Mouse (Mus musculus) thymus, postnatal 10 days (tissue): ENCODE measurements around the gene Ephb1.

Experiments used
- DNase-seq, 2 experiments: peaks; one replicate each; pipeline ENCODE4 v3.0.0; 2021; ENCODE audit warnings: low spot score in 2 of 2

The Ephb1 gene

GRCm38 (mm10) chr9:102305432-102306100, 48.9 kb downstream of the Ephb1 start:
- DNase-seq, result no peak

DNA sequence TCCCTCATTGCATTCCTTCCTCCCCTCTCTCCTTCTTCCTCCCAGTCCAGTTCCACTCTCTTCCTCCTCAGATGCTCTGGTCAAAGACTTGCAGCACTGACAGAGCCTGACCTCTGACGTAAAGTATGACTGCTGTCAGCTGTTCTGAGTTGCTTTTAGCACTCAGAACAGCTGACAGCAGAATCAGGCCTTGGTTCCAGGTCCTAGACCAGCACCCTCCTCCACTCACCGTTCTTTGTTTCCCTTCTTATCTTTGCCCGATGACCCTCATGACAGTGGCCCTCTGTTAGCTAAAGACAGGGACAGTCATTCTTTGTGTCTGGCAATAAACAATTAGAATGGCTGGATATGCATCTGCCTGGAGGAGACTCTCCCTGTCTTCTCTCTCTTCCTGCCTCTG, 49.7 kb downstream of the Ephb1 start:
- no peak for DNase-seq

GRCm38 (mm10) chr9:102303882-102304281, 50.6 kb downstream of the Ephb1 start:
- DNase-seq, result no peak

GRCm38 (mm10) chr9:102300985-102301384, 53.5 kb downstream of the Ephb1 start:
- no peak for DNase-seq

- no peak for DNase-seq
Measured at GRCm38 (mm10) chr9:102298741-102299140, 55.8 kb downstream of the Ephb1 start.

DNA sequence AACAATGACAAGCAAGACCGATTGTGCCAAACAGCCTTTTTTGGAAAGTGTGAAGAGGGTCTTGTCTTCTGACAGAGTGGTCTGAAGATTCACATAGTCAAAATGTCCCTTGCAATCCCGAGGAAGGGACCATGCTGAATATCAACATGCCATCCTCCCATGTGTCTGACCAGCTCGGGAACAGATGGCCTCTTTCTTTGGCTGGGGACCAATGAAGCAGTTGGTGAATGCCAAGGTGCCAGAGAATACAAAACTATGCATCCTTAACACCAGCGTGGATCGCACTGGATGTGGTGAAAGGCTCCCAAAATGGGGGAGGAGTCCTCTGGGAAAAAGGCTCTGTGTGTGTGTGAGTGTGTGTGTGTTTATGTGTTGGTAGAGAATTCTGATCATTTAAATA, 56.5 kb downstream of the Ephb1 start:
- no peak for DNase-seq

GRCm38 (mm10) chr9:102297176-102297575, 57.3 kb downstream of the Ephb1 start:
- DNase-seq, result no peak

DNA sequence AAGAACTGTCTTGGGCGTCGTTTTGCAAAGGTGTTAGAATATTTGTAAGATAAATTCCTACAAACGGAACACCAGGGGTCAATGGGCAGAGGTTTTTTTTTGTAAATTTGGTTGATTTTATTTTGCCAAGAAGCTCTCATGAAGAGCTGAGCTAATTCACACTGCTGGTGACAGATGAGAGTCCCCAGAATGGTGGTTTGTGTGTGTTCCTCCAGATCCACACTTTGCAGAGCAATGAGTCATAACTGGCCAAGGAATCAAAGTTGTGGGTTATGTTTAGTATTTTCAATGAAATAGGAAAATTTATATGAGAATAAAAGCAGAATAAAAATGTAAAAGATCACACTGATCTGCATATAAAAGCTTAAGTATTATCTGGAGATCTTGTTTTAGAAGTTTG, 60.9 kb downstream of the Ephb1 start:
- DNase-seq, result no peak

DNA sequence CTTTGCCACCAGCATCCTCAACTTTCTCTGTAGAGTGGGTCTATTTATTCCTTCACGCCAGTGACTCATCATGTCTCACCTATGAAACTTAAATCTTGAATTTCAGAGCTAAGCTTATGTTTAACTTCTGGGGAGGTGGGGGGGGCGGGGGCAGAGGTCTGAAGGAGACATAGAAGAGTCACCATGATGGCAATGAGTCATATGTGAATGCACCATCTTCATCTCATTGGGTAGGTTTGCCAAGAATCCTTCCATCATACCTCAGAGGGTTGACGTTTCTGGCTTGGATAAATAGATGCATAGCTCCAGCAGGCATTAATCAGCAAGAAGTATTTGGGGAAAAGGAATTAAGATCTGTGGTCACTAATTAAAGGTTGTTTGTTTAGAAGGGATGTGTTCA, 63.3 kb downstream of the Ephb1 start:
- no peak for DNase-seq

DNA sequence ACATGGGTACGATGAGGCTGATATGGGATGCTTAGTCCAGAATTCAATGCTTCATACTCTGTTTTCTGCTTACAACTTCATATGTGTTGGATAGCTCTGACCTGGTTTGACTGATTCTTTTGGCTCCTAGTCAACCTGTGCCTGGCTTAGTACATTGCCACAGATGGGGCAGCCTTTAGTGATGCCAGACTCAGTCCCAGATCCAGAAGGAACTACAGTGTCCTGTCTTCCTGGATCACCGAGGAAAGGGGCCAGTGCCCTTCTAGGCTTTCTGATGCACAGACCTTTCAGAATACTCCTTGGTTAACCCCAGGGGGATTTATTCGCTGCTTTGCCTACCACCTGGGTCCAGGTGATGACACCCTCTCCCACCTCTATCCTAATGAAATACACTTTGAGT, 66.1 kb downstream of the Ephb1 start:
- no peak for DNase-seq

GRCm38 (mm10) chr9:102275931-102276330, 78.6 kb downstream of the Ephb1 start:
- no peak for DNase-seq

DNA sequence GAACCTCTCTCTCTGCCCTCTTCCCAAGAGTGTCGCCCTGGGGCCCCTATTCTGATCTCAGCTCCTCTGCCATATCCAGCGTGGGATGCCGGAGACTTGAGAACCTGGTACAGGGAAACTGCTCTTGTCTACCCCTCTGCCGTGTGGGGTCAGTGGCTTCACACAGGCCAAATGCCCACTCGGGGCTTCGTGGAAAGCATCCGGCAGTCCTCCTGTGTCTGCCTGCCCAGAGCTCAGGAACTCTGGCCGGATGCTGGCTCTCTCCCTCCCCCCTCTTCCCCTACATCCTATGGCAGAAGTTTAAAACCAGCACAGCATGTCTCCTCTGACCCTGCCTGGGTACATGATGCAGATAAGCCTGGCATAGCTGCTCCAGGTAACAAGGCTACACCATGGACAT, 80.5 kb downstream of the Ephb1 start:
- no peak for DNase-seq

GRCm38 (mm10) chr9:102273469-102273808, 81.1 kb downstream of the Ephb1 start:
- no peak for DNase-seq

GRCm38 (mm10) chr9:102272731-102273468, 81.6 kb downstream of the Ephb1 start:
- DNase-seq, result no peak

DNA sequence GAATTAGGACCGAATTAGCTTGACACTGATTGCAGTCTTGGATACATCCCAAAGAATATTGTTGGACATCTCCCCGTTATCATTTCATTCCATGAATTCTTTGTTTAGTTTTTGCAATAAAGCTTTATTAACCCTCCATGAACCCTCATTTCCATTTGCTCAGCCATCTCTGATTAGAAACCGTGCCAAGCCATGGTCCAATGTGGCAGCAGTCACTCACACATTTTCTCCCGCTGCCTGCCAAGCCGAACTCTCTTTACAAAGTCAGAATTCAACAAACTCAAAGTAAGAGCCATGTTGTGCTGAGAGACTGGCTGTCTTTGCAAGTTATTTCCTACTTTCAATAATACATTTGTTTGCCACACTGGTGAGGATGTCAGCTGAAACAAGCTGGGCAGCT, 84.0 kb downstream of the Ephb1 start:
- no peak for DNase-seq

GRCm38 (mm10) chr9:102267311-102268027, 87.0 kb downstream of the Ephb1 start:
- no peak for DNase-seq

GRCm38 (mm10) chr9:102263760-102264159, 90.7 kb downstream of the Ephb1 start:
- no peak for DNase-seq

- DNase-seq, result no peak
Measured at GRCm38 (mm10) chr9:102262100-102262501, 92.4 kb downstream of the Ephb1 start.

DNA sequence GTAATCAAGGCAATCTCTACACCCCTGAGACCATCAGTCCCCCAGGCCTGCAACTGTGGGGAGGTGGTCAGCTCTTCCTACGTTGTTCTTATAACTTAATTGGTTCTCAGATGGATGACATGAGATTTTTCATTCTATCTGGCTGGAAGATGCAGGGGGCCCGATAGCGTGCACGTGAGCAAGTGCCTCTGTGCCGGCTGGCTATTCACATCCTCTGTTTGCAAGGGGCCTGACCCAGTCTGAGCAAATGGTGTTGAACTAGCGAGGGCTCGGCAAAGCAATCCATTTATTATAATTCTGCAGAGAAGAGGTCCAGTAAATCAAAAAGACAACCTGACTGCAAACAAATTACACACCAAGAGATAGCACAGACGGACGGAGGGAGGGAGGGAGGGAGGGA, 93.0 kb downstream of the Ephb1 start:
- DNase-seq, result no peak

DNA sequence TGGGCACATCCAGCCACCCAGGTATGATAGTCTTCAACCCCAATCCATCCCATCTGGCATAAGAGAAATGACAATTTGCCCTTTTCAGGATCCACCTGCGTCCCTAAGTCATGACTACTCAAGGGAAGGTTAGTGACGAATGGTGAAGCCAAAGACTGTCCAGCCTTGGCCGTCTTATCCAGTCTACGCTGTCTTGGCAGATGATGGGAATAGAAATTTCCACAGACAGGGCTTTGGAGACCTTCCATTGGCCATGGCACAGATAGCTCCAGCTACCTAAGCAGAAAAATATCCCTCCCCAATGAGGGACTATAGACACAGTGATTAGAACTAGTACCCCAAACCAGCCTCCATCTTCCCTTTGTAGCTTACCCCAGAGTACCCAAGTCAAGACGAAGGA, 98.1 kb downstream of the Ephb1 start:
- DNase-seq, result no peak

- no peak for DNase-seq
Measured at GRCm38 (mm10) chr9:102255803-102256202, 98.7 kb downstream of the Ephb1 start.

GRCm38 (mm10) chr9:102249124-102249816, 105.2 kb downstream of the Ephb1 start:
- DNase-seq, result no peak
